Mouse (Mus musculus): ENCODE data around the gene Kcnh4. TPM values are rescaled to one million over a fixed set of nuclear protein-coding genes. Genes with fewer than 3 reads are reported as not detected.

The Kcnh4 gene
- total RNA-seq, 1 experiment: 0.45 TPM

DNA sequence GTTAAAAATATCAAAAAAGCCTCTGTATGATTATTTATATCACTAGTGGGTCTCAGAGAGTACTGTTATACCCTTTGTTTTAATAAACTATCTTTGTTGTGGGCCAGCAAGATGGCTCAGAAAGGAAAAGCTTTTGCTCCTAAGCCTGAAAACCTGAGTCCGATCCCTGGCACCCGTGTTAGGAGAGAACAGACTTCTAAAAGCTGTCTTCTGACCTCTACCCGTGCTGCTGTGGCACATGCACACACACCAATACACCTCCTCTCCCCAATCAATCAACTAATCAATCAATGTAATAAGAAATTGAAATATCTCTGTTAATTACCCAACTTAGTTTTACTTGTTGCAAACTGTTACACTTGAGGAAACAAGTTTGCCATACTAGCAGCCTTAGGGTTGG is 59.0 kb downstream of the Kcnh4 start:
- TF ChIP-seq CHD2 (IDR thresholded peaks at IDR 0.05; ENCODE audit: low read depth, low read length): no peak
- TF ChIP-seq ZC3H11A (IDR thresholded peaks at IDR 0.05; ENCODE audit: borderline replicate concordance, low read depth, low read length): no peak
- TF ChIP-seq ZNF384 (IDR thresholded peaks at IDR 0.05; ENCODE audit: low read depth, low read length): no peak
- no peak for TF ChIP-seq HCFC1 (IDR thresholded peaks at IDR 0.05; ENCODE audit: borderline replicate concordance, insufficient read depth, low read length)
- TF ChIP-seq MAFK (IDR thresholded peaks at IDR 0.05; ENCODE audit: insufficient read depth, low read depth, low read length): no peak
- no peak for DNase-seq (ENCODE audit: low read depth, low spot score)
- no peak overlapping the region for H3K9ac ChIP-seq (ENCODE audit: insufficient read depth, low read depth, low read length, poor library complexity, severe bottlenecking)
- no peaks in the 10 kb centered on the region for H3K9me3 ChIP-seq (ENCODE audit: control insufficient read depth, insufficient read depth, low read depth, low read length)
- peaks cover 2 to 16% of the 10 kb centered on the region in 2 experiments; a peak in 1 of 4 replicates for H3K4me1 ChIP-seq (ENCODE audit: control insufficient read depth in 2 of 2, insufficient read depth in 2 of 2, low read length in 2 of 2, poor library complexity in 1 of 2)
- peaks cover 14% of the 10 kb centered on the region for H3K36me3 ChIP-seq (ENCODE audit: control insufficient read depth, insufficient read depth, low read length, poor library complexity, severe bottlenecking)
- in situ Hi-C loops (cut with MboI; ENCODE audit: low sequenced_read_pairs in 2 of 2, unreplicated experiment in 2 of 2): no loop called here
- no peak overlapping the region for H3K4me3 ChIP-seq (ENCODE audit: insufficient read depth in 1 of 2, low read depth in 1 of 2, low read length in 2 of 2, poor library complexity in 1 of 2, severe bottlenecking in 1 of 2)
- H3K27ac ChIP-seq (ENCODE audit: insufficient read depth, low read depth, low read length, poor library complexity, severe bottlenecking): no peak overlapping the region

DNA sequence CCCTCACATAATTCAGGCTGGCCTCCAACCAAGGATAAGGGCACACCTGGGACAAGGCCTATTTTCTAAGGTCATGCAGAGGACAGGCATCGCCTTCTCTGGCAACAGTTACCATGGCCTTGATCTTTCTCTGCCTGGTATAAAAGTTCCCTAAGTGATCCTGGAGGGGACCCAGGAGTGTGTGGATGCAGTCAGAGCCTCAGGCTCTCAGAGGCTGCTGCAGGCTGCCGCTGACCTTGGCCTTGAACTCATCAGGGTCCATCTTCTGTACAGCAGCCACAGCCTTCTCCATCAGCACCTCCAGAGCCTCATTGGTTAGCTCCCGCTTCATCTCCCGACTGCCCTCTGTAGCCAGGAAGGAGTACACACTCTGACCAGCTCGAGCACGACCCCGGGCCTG is 61.8 kb downstream of the Kcnh4 start:
- no peak overlapping the region for H3K27ac ChIP-seq (ENCODE audit: insufficient read depth, low read depth, low read length, poor library complexity, severe bottlenecking)
- no peak overlapping the region for H3K9ac ChIP-seq (ENCODE audit: insufficient read depth, low read depth, low read length, poor library complexity, severe bottlenecking)
- TF ChIP-seq CHD2 (IDR thresholded peaks at IDR 0.05; ENCODE audit: low read depth, low read length): no peak
- TF ChIP-seq HCFC1 (IDR thresholded peaks at IDR 0.05; ENCODE audit: borderline replicate concordance, insufficient read depth, low read length): no peak
- no peak for TF ChIP-seq ZC3H11A (IDR thresholded peaks at IDR 0.05; ENCODE audit: borderline replicate concordance, low read depth, low read length)
- in situ Hi-C loops (cut with MboI; ENCODE audit: low sequenced_read_pairs in 2 of 2, unreplicated experiment in 2 of 2): loop anchor here (5.0 kb wide), 2 partner anchors 56 to 126 kb away; partner anchors contain the start of gene Cnp (in 1 of the 2)
- H3K4me3 ChIP-seq (ENCODE audit: insufficient read depth in 1 of 2, low read depth in 1 of 2, low read length in 2 of 2, poor library complexity in 1 of 2, severe bottlenecking in 1 of 2): no peak overlapping the region
- DNase-seq (ENCODE audit: low read depth, low spot score): no peak
- no peaks in the 10 kb centered on the region for H3K36me3 ChIP-seq (ENCODE audit: control insufficient read depth, insufficient read depth, low read length, poor library complexity, severe bottlenecking)
- H3K9me3 ChIP-seq (ENCODE audit: control insufficient read depth, insufficient read depth, low read depth, low read length): no peaks in the 10 kb centered on the region
- peaks cover 2 to 14% of the 10 kb centered on the region in 2 experiments; a peak in 2 of 4 replicates for H3K4me1 ChIP-seq (ENCODE audit: control insufficient read depth in 2 of 2, insufficient read depth in 2 of 2, low read length in 2 of 2, poor library complexity in 1 of 2)

DNA sequence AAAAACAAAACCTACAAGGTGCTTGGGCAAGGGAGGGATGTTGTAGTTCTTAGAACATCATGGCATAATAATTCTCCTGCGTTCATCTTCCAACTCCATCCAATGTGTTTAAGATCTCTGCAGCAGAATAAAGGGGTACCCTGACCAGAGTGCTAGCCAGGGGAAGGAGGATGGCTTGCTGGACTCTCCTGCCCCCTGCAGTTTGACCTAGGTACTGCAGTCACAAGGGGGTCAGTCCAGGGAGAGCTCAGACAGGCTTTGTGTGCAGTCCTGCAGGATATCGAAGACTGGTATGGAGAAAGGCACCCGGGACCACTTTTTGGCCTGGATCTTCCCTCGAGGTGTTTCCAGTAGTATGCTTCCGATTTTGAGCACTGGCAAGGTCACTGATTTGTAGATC is 64.8 kb downstream of the Kcnh4 start:
- Histone ChIP-seq H3K27ac (ENCODE audit: insufficient read depth, low read depth, low read length, poor library complexity, severe bottlenecking) (no peak overlapping the region), H3K36me3 (ENCODE audit: control insufficient read depth, insufficient read depth, low read length, poor library complexity, severe bottlenecking) (no peaks in the 10 kb centered on the region), H3K9ac (ENCODE audit: insufficient read depth, low read depth, low read length, poor library complexity, severe bottlenecking) (no peak overlapping the region), H3K9me3 (ENCODE audit: control insufficient read depth, insufficient read depth, low read depth, low read length) (no peaks in the 10 kb centered on the region), H3K4me3 (ENCODE audit: insufficient read depth in 1 of 2, low read depth in 1 of 2, low read length in 2 of 2, poor library complexity in 1 of 2, severe bottlenecking in 1 of 2) (no peak overlapping the region), H3K4me1 (ENCODE audit: control insufficient read depth in 2 of 2, insufficient read depth in 2 of 2, low read length in 2 of 2, poor library complexity in 1 of 2) (peaks cover 0 to 14% of the 10 kb centered on the region in 2 experiments; a peak in 2 of 4 replicates)
- TF ChIP-seq HCFC1 (IDR thresholded peaks at IDR 0.05; ENCODE audit: borderline replicate concordance, insufficient read depth, low read length) (no peak), ZNF384 (IDR thresholded peaks at IDR 0.05; ENCODE audit: low read depth, low read length) (no peak), MAFK (IDR thresholded peaks at IDR 0.05; ENCODE audit: insufficient read depth, low read depth, low read length) (no peak), ZC3H11A (IDR thresholded peaks at IDR 0.05; ENCODE audit: borderline replicate concordance, low read depth, low read length) (peak; percentile 81; the same call in 1 of the 2 replicates), CHD2 (IDR thresholded peaks at IDR 0.05; ENCODE audit: low read depth, low read length) (no peak)
- in situ Hi-C loops (cut with MboI; ENCODE audit: low sequenced_read_pairs in 2 of 2, unreplicated experiment in 2 of 2): loop anchor here (5.0 kb wide), 2 partner anchors 53 to 123 kb away; partner anchors contain the start of gene Cnp (in 1 of the 2)
- DNase-seq (ENCODE audit: low read depth, low spot score): no peak

DNA sequence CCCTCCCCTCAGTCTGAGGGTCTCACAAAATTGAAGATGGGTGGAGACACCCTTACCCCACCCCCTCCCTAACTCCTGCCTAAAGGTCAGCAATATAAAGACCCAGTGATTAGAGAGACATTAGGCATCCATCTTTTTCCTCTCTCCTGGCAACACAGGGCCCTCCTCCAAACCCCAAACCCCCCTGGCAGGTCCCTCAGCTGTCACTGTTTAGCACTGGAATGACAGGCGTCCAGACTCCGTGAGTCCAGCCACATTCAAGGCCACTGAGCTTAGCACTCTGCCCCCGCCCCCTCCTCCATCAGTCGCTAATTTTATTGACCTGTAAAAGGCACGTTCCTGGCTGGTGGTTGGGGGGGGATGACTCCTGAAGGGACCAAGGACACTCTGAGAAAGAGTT is 66.6 kb downstream of the Kcnh4 start:
- H3K4me1 ChIP-seq (ENCODE audit: control insufficient read depth in 2 of 2, insufficient read depth in 2 of 2, low read length in 2 of 2, poor library complexity in 1 of 2): peaks cover 0 to 14% of the 10 kb centered on the region in 2 experiments; a peak in 2 of 4 replicates
- H3K27ac ChIP-seq (ENCODE audit: insufficient read depth, low read depth, low read length, poor library complexity, severe bottlenecking): no peak overlapping the region
- H3K4me3 ChIP-seq (ENCODE audit: insufficient read depth in 1 of 2, low read depth in 1 of 2, low read length in 2 of 2, poor library complexity in 1 of 2, severe bottlenecking in 1 of 2): no peak overlapping the region
- in situ Hi-C loops (cut with MboI; ENCODE audit: low sequenced_read_pairs in 2 of 2, unreplicated experiment in 2 of 2): no loop called here
- TF ChIP-seq ZNF384 (IDR thresholded peaks at IDR 0.05; ENCODE audit: low read depth, low read length) (no peak), HCFC1 (IDR thresholded peaks at IDR 0.05; ENCODE audit: borderline replicate concordance, insufficient read depth, low read length) (no peak), MAFK (IDR thresholded peaks at IDR 0.05; ENCODE audit: insufficient read depth, low read depth, low read length) (no peak), CHD2 (IDR thresholded peaks at IDR 0.05; ENCODE audit: low read depth, low read length) (no peak), ZC3H11A (IDR thresholded peaks at IDR 0.05; ENCODE audit: borderline replicate concordance, low read depth, low read length) (no peak)
- no peaks in the 10 kb centered on the region for H3K36me3 ChIP-seq (ENCODE audit: control insufficient read depth, insufficient read depth, low read length, poor library complexity, severe bottlenecking)
- H3K9me3 ChIP-seq (ENCODE audit: control insufficient read depth, insufficient read depth, low read depth, low read length): no peaks in the 10 kb centered on the region
- no peak overlapping the region for H3K9ac ChIP-seq (ENCODE audit: insufficient read depth, low read depth, low read length, poor library complexity, severe bottlenecking)
- DNase-seq (ENCODE audit: low read depth, low spot score): no peak

Data from ES-E14 (cell line).